Mouse (Mus musculus) intestine, embryonic 14.5 days (tissue): ENCODE results near the gene Rho. TPM values are rescaled to one million over a fixed set of nuclear protein-coding genes. Genes with fewer than 3 reads are reported as not detected.

Experiments used
- ATAC-seq: fragments of 200-750 bp; cut with Nextera tagmentation; replicated peaks from 2 replicates; pipeline ENCODE4 v1.8.0; 2017; ENCODE audit warnings: low read depth, moderate number of reproducible peaks, moderate TSS enrichment, moderate library complexity; ENCODE audit not compliant: low FRiP score, low TSS enrichment
- DNase-seq: peaks from one replicate; pipeline ENCODE4 v3.0.0-alpha.2; 2018; ENCODE audit warnings: low spot score
- H3K27ac ChIP-seq: fragments of 300-500 bp; sonication (generic); 2 replicates; pipeline ENCODE4 v1.5.1; 2014; ENCODE audit warnings: low read depth, mild to moderate bottlenecking, control low read depth
- H3K27me3 ChIP-seq: fragments of 300-500 bp; sonication (generic); replicated peaks from 2 replicates; pipeline ENCODE4 v1.6.1; 2014; ENCODE audit warnings: low read length, control low read depth; ENCODE audit not compliant: control insufficient read depth, insufficient read depth
- H3K36me3 ChIP-seq: fragments of 300-500 bp; sonication (generic); 2 replicates; pipeline ENCODE4 v1.6.1; 2014; ENCODE audit warnings: low read length, control low read depth; ENCODE audit not compliant: control insufficient read depth, insufficient read depth
- H3K4me1 ChIP-seq: fragments of 300-500 bp; sonication (generic); replicated peaks from 2 replicates; pipeline ENCODE4 v1.6.1; 2014; ENCODE audit warnings: low read length, control low read depth, mixed read lengths; ENCODE audit not compliant: control insufficient read depth, insufficient read depth
- H3K4me2 ChIP-seq: fragments of 300-500 bp; sonication (generic); 2 replicates; pipeline ENCODE4 v1.6.1; 2014; ENCODE audit warnings: low read length
- H3K4me3 ChIP-seq: fragments of 300-500 bp; sonication (generic); 2 replicates; pipeline ENCODE4 v1.5.1; 2014; ENCODE audit warnings: low read depth, low read length, control low read depth, mixed read lengths
- H3K9ac ChIP-seq: fragments of 300-500 bp; sonication (generic); 2 replicates; pipeline ENCODE4 v1.6.1; 2014; ENCODE audit warnings: mild to moderate bottlenecking, low read length
- H3K9me3 ChIP-seq: fragments of 300-500 bp; sonication (generic); 2 replicates; pipeline ENCODE4 v1.6.1; 2016; ENCODE audit warnings: low read length, control low read depth; ENCODE audit not compliant: control insufficient read depth
- WGBS: fragments of 180-500 bp; shearing (Covaris S2); extraction: QIAGEN DNeasy Blood & Tissue Kit; methylation state at CpG from one replicate; pipeline ENCODE4 v1.1.7; 2014; 5-methylcytosine and 5-hydroxymethylcytosine counted together
- polyA plus RNA-seq: library from polyadenylated mRNA; unstranded; fragments of >200 nt; fragmentation: Nextera tagmentation; extraction: Ambion mirVana; gene quantifications from 2 replicates; pipeline ENCODE4 v1.2.1, GENCODE M21; 2014

Rho gene
- polyA plus RNA-seq, 1 experiment from 2014 or later: not detected

- 78% methylated on average over 4 of the region's 4 CpGs for WGBS
- no peaks in the 10 kb centered on the region for H3K9me3 ChIP-seq
- H3K27me3 ChIP-seq: no peaks in the 10 kb centered on the region
- peaks cover 5% of the 10 kb centered on the region; the same call in 1 of the 2 replicates for H3K4me1 ChIP-seq
- no peak overlapping the region for H3K4me2 ChIP-seq
- no peak for DNase-seq
- H3K36me3 ChIP-seq: peaks cover 50% of the 10 kb centered on the region
- no peak overlapping the region for H3K9ac ChIP-seq
- H3K27ac ChIP-seq: no peak overlapping the region
- no peak overlapping the region for H3K4me3 ChIP-seq
- ATAC-seq: no peak
Observed at GRCm38 (mm10) chr6:115897117-115897516, 34.4 kb upstream of the Rho start.

- no peak overlapping the region for H3K27ac ChIP-seq
- 83% methylated on average over 7 of the region's 7 CpGs for WGBS
- no peak overlapping the region for H3K9ac ChIP-seq
- peaks cover 49% of the 10 kb centered on the region for H3K36me3 ChIP-seq
- H3K4me3 ChIP-seq: no peak overlapping the region
- no peaks in the 10 kb centered on the region for H3K9me3 ChIP-seq
- ATAC-seq (no peak), DNase-seq (no peak)
- no peaks in the 10 kb centered on the region for H3K27me3 ChIP-seq
- H3K4me1 ChIP-seq: no peaks in the 10 kb centered on the region
- no peak overlapping the region for H3K4me2 ChIP-seq
Observed at GRCm38 (mm10) chr6:115897926-115898520, 33.5 kb upstream of the Rho start.

GRCm38 (mm10) chr6:115901062-115901461, 30.5 kb upstream of the Rho start:
- DNase-seq (peak; percentile 74), ATAC-seq (peak; percentile 58; the same call in 1 of the 2 replicates)
- no peak overlapping the region for H3K4me3 ChIP-seq
- H3K9me3 ChIP-seq: no peaks in the 10 kb centered on the region
- H3K9ac ChIP-seq: no peak overlapping the region
- H3K4me2 ChIP-seq: no peak overlapping the region
- H3K27me3 ChIP-seq: no peaks in the 10 kb centered on the region
- H3K36me3 ChIP-seq: peaks cover 39% of the 10 kb centered on the region
- 14% methylated on average over 3 of the region's 3 CpGs for WGBS
- H3K27ac ChIP-seq: no peak overlapping the region
- H3K4me1 ChIP-seq: no peaks in the 10 kb centered on the region

- no peaks in the 10 kb centered on the region for H3K4me1 ChIP-seq
- 73% methylated on average over 8 of the region's 8 CpGs for WGBS
- no peak overlapping the region for H3K9ac ChIP-seq
- H3K4me3 ChIP-seq: no peak overlapping the region
- no peaks in the 10 kb centered on the region for H3K27me3 ChIP-seq
- no peak overlapping the region for H3K4me2 ChIP-seq
- peaks cover 35% of the 10 kb centered on the region for H3K36me3 ChIP-seq
- no peak for DNase-seq
- no peaks in the 10 kb centered on the region for H3K9me3 ChIP-seq
- H3K27ac ChIP-seq: no peak overlapping the region
- no peak for ATAC-seq
Observed at GRCm38 (mm10) chr6:115901489-115901931, 30.0 kb upstream of the Rho start.

GRCm38 (mm10) chr6:115902545-115902944, 29.0 kb upstream of the Rho start:
- Histone ChIP-seq H3K4me2 (no peak overlapping the region), H3K9me3 (no peaks in the 10 kb centered on the region), H3K4me3 (no peak overlapping the region), H3K9ac (no peak overlapping the region), H3K27ac (no peak overlapping the region), H3K4me1 (no peaks in the 10 kb centered on the region), H3K27me3 (no peaks in the 10 kb centered on the region), H3K36me3 (peaks cover 40% of the 10 kb centered on the region)
- 76% methylated on average over 3 of the region's 3 CpGs for WGBS
- ATAC-seq (no peak), DNase-seq (no peak)

- no peaks in the 10 kb centered on the region for H3K27me3 ChIP-seq
- DNase-seq (no peak), ATAC-seq (no peak)
- no peak overlapping the region for H3K4me3 ChIP-seq
- H3K27ac ChIP-seq: no peak overlapping the region
- H3K4me1 ChIP-seq: 0 out of 2 replicates have a peak, but pooled peaks cover 10% of the 10 kb centered on the region
- peaks cover 21% of the 10 kb centered on the region for H3K36me3 ChIP-seq
- H3K4me2 ChIP-seq: no peak overlapping the region
- no peak overlapping the region for H3K9ac ChIP-seq
- H3K9me3 ChIP-seq: no peaks in the 10 kb centered on the region
- 83% methylated on average over 6 of the region's 6 CpGs for WGBS
Observed at GRCm38 (mm10) chr6:115905568-115905967, 26.0 kb upstream of the Rho start.

GRCm38 (mm10) chr6:115906455-115906854, 25.1 kb upstream of the Rho start:
- no peaks in the 10 kb centered on the region for H3K9me3 ChIP-seq
- H3K4me1 ChIP-seq: 0 out of 2 replicates have a peak, but pooled peaks cover 10% of the 10 kb centered on the region
- H3K4me3 ChIP-seq: no peak overlapping the region
- no peak for DNase-seq
- 83% methylated on average over 1 of the region's 1 CpGs for whole genome bisulfite sequencing
- no peaks in the 10 kb centered on the region for H3K27me3 ChIP-seq
- no peak overlapping the region for H3K9ac ChIP-seq
- H3K27ac ChIP-seq: no peak overlapping the region
- peaks cover 20% of the 10 kb centered on the region for H3K36me3 ChIP-seq
- no peak for ATAC-seq
- H3K4me2 ChIP-seq: no peak overlapping the region

GRCm38 (mm10) chr6:115906871-115907270, 24.7 kb upstream of the Rho start:
- Histone ChIP-seq H3K27me3 (no peaks in the 10 kb centered on the region), H3K4me2 (no peak overlapping the region), H3K36me3 (peaks cover 20% of the 10 kb centered on the region), H3K4me1 (0 out of 2 replicates have a peak, but pooled peaks cover 10% of the 10 kb centered on the region), H3K9me3 (no peaks in the 10 kb centered on the region), H3K9ac (no peak overlapping the region), H3K27ac (no peak overlapping the region), H3K4me3 (no peak overlapping the region)
- DNase-seq: no peak
- no peak for ATAC-seq
- WGBS: 86% methylated on average over 2 of the region's 2 CpGs

- ATAC-seq (no peak), DNase-seq (no peak)
- H3K9ac ChIP-seq: no peak overlapping the region
- WGBS: 57% methylated on average over 6 of the region's 6 CpGs
- peaks cover 19% of the 10 kb centered on the region for H3K36me3 ChIP-seq
- no peaks in the 10 kb centered on the region for H3K27me3 ChIP-seq
- no peak overlapping the region for H3K27ac ChIP-seq
- H3K4me3 ChIP-seq: no peak overlapping the region
- no peak overlapping the region for H3K4me2 ChIP-seq
- H3K9me3 ChIP-seq: no peaks in the 10 kb centered on the region
- H3K4me1 ChIP-seq: 0 out of 2 replicates have a peak, but pooled peaks cover 10% of the 10 kb centered on the region
Observed at GRCm38 (mm10) chr6:115908421-115908982, 23.0 kb upstream of the Rho start.
